Mouse (Mus musculus) heart, adult 8-10 months (tissue): Measurements from ENCODE around the gene Gimap5. TPM values are rescaled to one million over a fixed set of nuclear protein-coding genes. Genes with fewer than 3 reads are reported as not detected.

Source experiments
- DNase-seq: peaks from one replicate; pipeline ENCODE4 v3.0.0; 2022; ENCODE audit warnings: low spot score
- total RNA-seq, 4 experiments: library from RNA; stranded (reverse); gene quantifications; 2 replicates each; pipeline ENCODE4 v1.2.4; 2022

Gimap5 gene
- total RNA-seq, 4 experiments from 2014 or later = 4.1 to 5.0 (median 4.5) TPM

GRCm38 (mm10) chr6:48739780-48740055, 6.3 kb upstream of the Gimap5 start:
- DNase-seq = no peak

- no peak for DNase-seq
These were observed 5.4 kb upstream of the Gimap5 start for GRCm38 (mm10) chr6:48740501-48741169.

- no peak for DNase-seq
These were observed 4.7 kb upstream of the Gimap5 start for GRCm38 (mm10) chr6:48741273-48741672.

- no peak for DNase-seq
These were observed 4.2 kb upstream of the Gimap5 start for GRCm38 (mm10) chr6:48741711-48742206.

- no peak for DNase-seq
These were observed 3.3 kb upstream of the Gimap5 start for GRCm38 (mm10) chr6:48742422-48743351.

GRCm38 (mm10) chr6:48745490-48745889, 507 bp upstream of the Gimap5 start:
- no peak for DNase-seq

- no peak for DNase-seq
These were observed 1.3 kb downstream of the Gimap5 start for GRCm38 (mm10) chr6:48747091-48747966.

- no peak for DNase-seq
These were observed 17.7 kb downstream of the Gimap5 start for GRCm38 (mm10) chr6:48763567-48764270.

GRCm38 (mm10) chr6:48764496-48764895, 18.5 kb downstream of the Gimap5 start:
- DNase-seq = no peak

- DNase-seq = no peak
These were observed 22.3 kb downstream of the Gimap5 start for GRCm38 (mm10) chr6:48768178-48768869.

- DNase-seq = no peak
These were observed 22.9 kb downstream of the Gimap5 start for GRCm38 (mm10) chr6:48768933-48769332.

GRCm38 (mm10) chr6:48770696-48771095, 24.7 kb downstream of the Gimap5 start, which contains the start of gene Gimap3:
Gimap3 (minus strand) TSS chr6:48770851.
- no peak for DNase-seq

GRCm38 (mm10) chr6:48772030-48772429, 26.0 kb downstream of the Gimap5 start:
- DNase-seq = peak; percentile 86

- DNase-seq = no peak
These were observed 38.4 kb downstream of the Gimap5 start for GRCm38 (mm10) chr6:48784406-48784805.

- DNase-seq = peak; percentile 48
These were observed 39.2 kb downstream of the Gimap5 start for GRCm38 (mm10) chr6:48785189-48785588.

- no peak for DNase-seq
These were observed 39.6 kb downstream of the Gimap5 start for GRCm38 (mm10) chr6:48785601-48786000.

GRCm38 (mm10) chr6:48787867-48788266, 41.9 kb downstream of the Gimap5 start:
- DNase-seq = no peak

- no peak for DNase-seq
These were observed 55.9 kb downstream of the Gimap5 start for GRCm38 (mm10) chr6:48801897-48802296.

GRCm38 (mm10) chr6:48803406-48804051, 57.5 kb downstream of the Gimap5 start:
- no peak for DNase-seq
